Mouse (Mus musculus) CH12.LX (cell line): ENCODE measurements around the gene Gm49450. TPM values are rescaled to one million over a fixed set of nuclear protein-coding genes. Genes with fewer than 3 reads are reported as not detected.

ENCODE experiments used
- DNase-seq: peaks from one replicate; pipeline ENCODE4 v3.0.0-alpha.2; 2013; ENCODE audit errors: extremely low read depth
- H3K27ac ChIP-seq: 2 replicates; pipeline ENCODE4 v1.5.1; 2012; ENCODE audit warnings: low read depth, mild to moderate bottlenecking, control low read depth, moderate library complexity; ENCODE audit not compliant: insufficient read depth
- H3K27me3 ChIP-seq: replicated peaks from 2 replicates; pipeline ENCODE3; 2012; ENCODE audit warnings: inconsistent platforms
- H3K36me3 ChIP-seq, 2 experiments: replicated peaks in 1 of 2; 2 replicates each; pipeline versions ENCODE3 to v1.6.1; 2012; ENCODE audit warnings: inconsistent platforms in 1 of 2, low read length in 1 of 2, mild to moderate bottlenecking in 1 of 2, mixed read lengths in 1 of 2, moderate library complexity in 1 of 2; ENCODE audit not compliant: control insufficient read depth in 1 of 2, insufficient read depth in 1 of 2
- H3K4me1 ChIP-seq, 2 experiments: 2 replicates each; pipeline ENCODE4 v1.6.1; 2012; ENCODE audit warnings: inconsistent platforms in 1 of 2, moderate library complexity in 1 of 2; ENCODE audit not compliant: insufficient read depth in 2 of 2, control insufficient read depth in 1 of 2
- H3K4me2 ChIP-seq: 2 replicates; pipeline ENCODE4 v1.6.1; 2012; ENCODE audit warnings: low read depth, mild to moderate bottlenecking, control low read depth; ENCODE audit not compliant: poor library complexity, insufficient read depth, severe bottlenecking
- H3K4me3 ChIP-seq, 3 experiments: fragments of 150-350 bp in 1 of 3; sonication (generic) in 1 of 3; replicated peaks in 1 of 3; 2 replicates each; pipeline versions ENCODE3 to v1.5.1; 2011 to 2012; ENCODE audit warnings: low read depth in 2 of 3, low read length in 2 of 3, mild to moderate bottlenecking in 2 of 3, moderate library complexity in 2 of 3, control low read depth in 1 of 3, improper control_type of control experiment in 1 of 3, inconsistent platforms in 1 of 3, mixed read lengths in 1 of 3; ENCODE audit not compliant: poor library complexity in 1 of 3
- H3K79me2 ChIP-seq: replicated peaks from 2 replicates; pipeline ENCODE4 v1.6.1; 2012; ENCODE audit warnings: mild to moderate bottlenecking, moderate library complexity; ENCODE audit not compliant: control insufficient read depth, poor library complexity, insufficient read depth, severe bottlenecking; ENCODE audit errors: extremely low read depth
- H3K9ac ChIP-seq: 2 replicates; pipeline ENCODE4 v1.6.1; 2012; ENCODE audit warnings: low read depth, mild to moderate bottlenecking, control low read depth, moderate library complexity; ENCODE audit not compliant: insufficient read depth
- H3K9me3 ChIP-seq: replicated peaks from 2 replicates; pipeline ENCODE3; 2012; ENCODE audit warnings: low read length, inconsistent platforms, mixed read lengths
- CHD2 ChIP-seq: IDR thresholded peaks from 2 replicates; pipeline ENCODE4 v1.6.1; 2011; ENCODE audit warnings: low read length, improper control_type of control experiment
- E2F4 ChIP-seq: IDR thresholded peaks from 2 replicates; pipeline ENCODE4 v1.6.1; 2011; ENCODE audit warnings: low read depth, low read length, improper control_type of control experiment; ENCODE audit not compliant: insufficient replicate concordance
- ETS1 ChIP-seq: conservative IDR thresholded peaks from 2 replicates; pipeline ENCODE4 v1.6.1; 2012; ENCODE audit warnings: low read depth, mild to moderate bottlenecking, inconsistent platforms, low read length, improper control_type of control experiment, moderate library complexity
- IRF4 ChIP-seq: IDR thresholded peaks from 2 replicates; pipeline ENCODE4 v1.6.1; 2014; ENCODE audit warnings: low read depth, mild to moderate bottlenecking, inconsistent platforms, low read length, improper control_type of control experiment
- MAFK ChIP-seq: IDR thresholded peaks from 2 replicates; pipeline ENCODE4 v1.6.1; 2011; ENCODE audit warnings: low read length, improper control_type of control experiment; ENCODE audit not compliant: insufficient replicate concordance
- MAX ChIP-seq: IDR thresholded peaks from 2 replicates; pipeline ENCODE4 v1.6.1; 2011; ENCODE audit warnings: low read length, improper control_type of control experiment
- MXI1 ChIP-seq: IDR thresholded peaks from 2 replicates; pipeline ENCODE4 v1.6.1; 2011; ENCODE audit warnings: mild to moderate bottlenecking, low read depth, low read length, improper control_type of control experiment
- POLR2A ChIP-seq: IDR thresholded peaks from 2 replicates; pipeline ENCODE4 v1.6.1; 2011; ENCODE audit warnings: low read depth, mild to moderate bottlenecking, improper control_type of control experiment, low read length
- POLR2AphosphoS2 ChIP-seq: IDR thresholded peaks from 2 replicates; pipeline ENCODE4 v1.6.1; 2011; ENCODE audit warnings: low read depth, low read length, improper control_type of control experiment
- RAD21 ChIP-seq: IDR thresholded peaks from 2 replicates; pipeline ENCODE4 v1.6.1; 2011; ENCODE audit warnings: low read depth, mild to moderate bottlenecking, low read length, improper control_type of control experiment, moderate library complexity
- TCF12 ChIP-seq: IDR thresholded peaks from 2 replicates; pipeline ENCODE4 v1.6.1; 2014; ENCODE audit warnings: low read depth, mild to moderate bottlenecking, inconsistent platforms, low read length, improper control_type of control experiment
- USF1 ChIP-seq: IDR thresholded peaks from 2 replicates; pipeline ENCODE4 v1.6.1; 2014; ENCODE audit warnings: low read depth, mild to moderate bottlenecking, inconsistent platforms, low read length, improper control_type of control experiment
- ZMIZ1 ChIP-seq: IDR thresholded peaks from 2 replicates; pipeline ENCODE4 v1.6.1; 2012; ENCODE audit warnings: low read depth, mild to moderate bottlenecking, inconsistent platforms, low read length, improper control_type of control experiment
- dilution Hi-C: fragments of 300-500 bp; cut with MboI; formaldehyde crosslinking; loops from 2 replicates; pipeline ENCODE4 v1.14.3; 2020; ENCODE audit warnings: low sequenced_read_pairs; ENCODE audit not compliant: extremely low pct_unique_long_range_greater_than_20kb, extremely low pct_ligation_motif_present
- in situ Hi-C: fragments of 300-500 bp; cut with MboI; formaldehyde crosslinking; loops from 3 replicates; pipeline ENCODE4 v1.14.3; 2019; ENCODE audit warnings: low sequenced_read_pairs, low pct_ligation_motif_present, low pct_unique_long_range_greater_than_20kb, mixed read lengths
- polyA plus RNA-seq: library from polyadenylated mRNA; unstranded; fragments of >175 nt; gene quantifications from 2 replicates; pipeline ENCODE4 v1.2.1, GENCODE M21; 2012; ENCODE audit warnings: low read depth; ENCODE audit not compliant: insufficient read length
- total RNA-seq, 2 experiments: library from RNA; depleted of rRNA; stranded (reverse); fragments of 300-350 nt in 1 of 2; fragments of >200 nt in 1 of 2; gene quantifications; 2 replicates each; pipeline ENCODE4 v1.2.3; 2012 to 2014

The Gm49450 gene
- total and polyA plus RNA-seq, 3 experiments: 0.38 to 125 (median 4.7) TPM

GRCm38 (mm10) chr15:98924682-98925081, 28.7 kb downstream of the Gm49450 start:
- Histone ChIP-seq H3K4me2 (no peak overlapping the region), H3K27ac (no peak overlapping the region), H3K79me2 (no peaks in the 10 kb centered on the region), H3K4me1 (peaks cover 2 to 18% of the 10 kb centered on the region in 2 experiments), H3K36me3 (peaks cover 0 to 3% of the 10 kb centered on the region in 2 experiments), H3K9ac (no peak overlapping the region), H3K4me3 (no peak overlapping the region), H3K27me3 (no peaks in the 10 kb centered on the region), H3K9me3 (peaks cover 3% of the 10 kb centered on the region)
- TF ChIP-seq E2F4: no peak
- in situ Hi-C loops (loop anchor here (10.0 to 25.0 kb wide), 3 partner anchors 1262 to 1430 kb away; no protein-coding TSS in a partner anchor), dilution Hi-C loops (no loop called here)
- no peak for DNase-seq

DNA sequence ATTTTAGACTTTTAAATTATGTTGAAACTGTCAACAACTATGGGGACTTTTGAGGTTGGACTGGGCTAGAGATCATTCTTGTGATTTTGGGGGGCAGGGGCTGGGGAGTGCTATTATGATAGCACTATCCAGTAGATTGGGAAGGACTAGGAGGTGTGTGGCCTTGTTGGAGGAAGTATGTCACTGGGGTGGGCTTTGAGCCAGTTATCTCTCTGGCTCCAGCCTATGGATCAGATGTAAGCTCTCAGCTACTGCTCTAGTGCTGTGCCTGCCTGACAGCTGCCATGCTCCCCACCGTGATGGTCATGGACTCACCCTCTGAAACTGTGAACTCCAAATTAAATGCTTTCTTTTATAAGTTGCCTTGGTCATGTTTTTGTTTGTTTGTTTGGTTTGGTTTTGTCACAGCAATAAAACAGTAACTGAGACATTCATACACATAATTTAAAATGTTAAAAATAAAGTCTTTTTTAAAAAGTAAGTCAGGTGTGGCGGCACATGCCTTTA, 30.3 kb downstream of the Gm49450 start:
- Histone ChIP-seq H3K9ac (no peak overlapping the region), H3K4me1 (peaks cover 2 to 12% of the 10 kb centered on the region in 2 experiments), H3K79me2 (no peaks in the 10 kb centered on the region), H3K36me3 (peaks cover 0 to 2% of the 10 kb centered on the region in 2 experiments), H3K9me3 (peaks cover 3% of the 10 kb centered on the region), H3K4me3 (no peak overlapping the region), H3K4me2 (no peak overlapping the region), H3K27ac (no peak overlapping the region), H3K27me3 (no peaks in the 10 kb centered on the region)
- no peak for DNase-seq
- dilution Hi-C loops: no loop called here
- in situ Hi-C loops: loop anchor here (10.0 kb wide), 1 partner anchor 1428 kb away; no protein-coding TSS in a partner anchor
- TF ChIP-seq MAX (no peak), POLR2AphosphoS2 (no peak), CHD2 (no peak), ETS1 (no peak), TCF12 (no peak), MAFK (no peak), IRF4 (no peak), ZMIZ1 (no peak), USF1 (no peak)

GRCm38 (mm10) chr15:98922581-98922980, 30.8 kb downstream of the Gm49450 start:
- peaks cover 0 to 2% of the 10 kb centered on the region in 2 experiments for H3K36me3 ChIP-seq
- no peak overlapping the region for H3K27ac ChIP-seq
- no peak overlapping the region for H3K9ac ChIP-seq
- no peak overlapping the region for H3K4me3 ChIP-seq
- TF ChIP-seq CHD2 (no peak), MXI1 (no peak), RAD21 (no peak), POLR2A (no peak)
- TF ChIP-seq, all 38 proteins: peak for 0
- DNase-seq: no peak
- in situ Hi-C loops: loop anchor here (10.0 kb wide), 1 partner anchor 1428 kb away; no protein-coding TSS in a partner anchor
- dilution Hi-C loops: no loop called here
- H3K4me2 ChIP-seq: no peak overlapping the region
- H3K9me3 ChIP-seq: peaks cover 3% of the 10 kb centered on the region
- no peaks in the 10 kb centered on the region for H3K27me3 ChIP-seq
- H3K79me2 ChIP-seq: no peaks in the 10 kb centered on the region
- peaks cover 0 to 9% of the 10 kb centered on the region in 2 experiments; a peak in 2 of 4 replicates for H3K4me1 ChIP-seq
